ENCODE assay signal across 20 mouse cellular contexts in the genomic region with DNA sequence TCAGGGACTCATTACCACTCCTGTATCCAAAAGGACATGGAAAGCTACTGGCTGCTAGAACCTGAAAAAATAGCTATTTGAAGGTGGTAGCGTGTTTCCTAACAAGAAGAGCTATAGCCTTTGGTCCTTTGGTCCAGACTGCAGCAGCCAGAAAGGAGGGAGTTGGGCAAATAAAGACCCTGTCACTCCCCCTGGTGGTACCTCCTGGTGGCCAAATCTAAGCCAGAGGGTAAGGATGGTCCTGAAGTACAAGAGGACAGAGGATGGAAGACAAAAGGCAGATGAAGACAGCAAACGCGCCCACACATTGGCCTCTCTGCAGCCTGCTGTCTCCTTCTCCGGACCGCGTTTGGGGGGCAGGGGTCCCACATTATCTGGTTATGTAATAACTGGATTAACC.
A peak's percentile ranks its signal among the peaks of the same experiment; 100 is the strongest.
DNase-seq lines count a peak whose midpoint lies in the region; ATAC-seq and TF ChIP-seq lines count a peak whose summit lies in the region.
"Had no signal": no experiment of that assay in that cellular context is flagged by ENCODE, and none has a peak within 500 bp of the region (broad histone marks: within the 10 kb centered on the region; RNA-seq: fewer than 3 reads in every experiment).

No protein-coding gene starts in this region.

- H3K4me3 ChIP-seq in kidney, postnatal 0 days (replicated peaks; ENCODE audit: low read depth, low read length) = no peak overlapping the region
- H3K4me3 ChIP-seq in lung, postnatal 0 days (ENCODE audit: low read depth, low read length) = no peak overlapping the region
- H3K4me3 ChIP-seq: embryonic facial prominence, embryonic 10.5 days; heart, adult 2 months; heart, embryonic 15.5 days; kidney, embryonic 15.5 days; midbrain, embryonic 12.5 days; neural tube, embryonic 15.5 days had no signal

- H3K27ac ChIP-seq in kidney, postnatal 0 days = no peak overlapping the region
- no peak overlapping the region for H3K27ac ChIP-seq in lung, postnatal 0 days (ENCODE audit: low read length)
- H3K27ac ChIP-seq: embryonic facial prominence, embryonic 10.5 days; heart, adult 2 months; heart, embryonic 15.5 days; kidney, embryonic 15.5 days; midbrain, embryonic 12.5 days; neural tube, embryonic 15.5 days had no signal

- H3K4me2 ChIP-seq in kidney, postnatal 0 days (ENCODE audit: low read length) = no peak overlapping the region
- H3K4me2 ChIP-seq in lung, postnatal 0 days (replicated peaks; ENCODE audit: low read depth, low read length) = no peak overlapping the region
- H3K4me2 ChIP-seq: heart, embryonic 15.5 days; kidney, embryonic 15.5 days; midbrain, embryonic 12.5 days; neural tube, embryonic 15.5 days had no signal

- no peak overlapping the region for H3K9ac ChIP-seq in kidney, postnatal 0 days (ENCODE audit: low read depth, low read length)
- no peak overlapping the region for H3K9ac ChIP-seq in lung, postnatal 0 days (replicated peaks; ENCODE audit: low read depth)
- H3K9ac ChIP-seq: heart, embryonic 15.5 days; kidney, embryonic 15.5 days; midbrain, embryonic 12.5 days; neural tube, embryonic 15.5 days had no signal

- WGBS in kidney, postnatal 0 days = 78% methylated on average over 6 of the region's 6 CpGs
- 68% methylated on average over 6 of the region's 6 CpGs for WGBS in lung, postnatal 0 days

- TF ChIP-seq CTCF in kidney, postnatal 0 days (IDR thresholded peaks at IDR 0.05; ENCODE audit: low read depth) = peak; percentile 40; the same call in 1 of the 2 replicates
- TF ChIP-seq CTCF in lung, postnatal 0 days (IDR thresholded peaks at IDR 0.05) = peak; percentile 26

- H3K27me3 ChIP-seq in kidney, postnatal 0 days (ENCODE audit: insufficient read depth, low read length) = no peaks in the 10 kb centered on the region
- H3K27me3 ChIP-seq in lung, postnatal 0 days (replicated peaks; ENCODE audit: insufficient read depth, low read length) = no peaks in the 10 kb centered on the region
- H3K27me3 ChIP-seq: heart, embryonic 15.5 days; midbrain, embryonic 12.5 days; neural tube, embryonic 15.5 days had no signal

- peak; percentile 13 for DNase-seq in kidney, postnatal 0 days (ENCODE audit: low spot score)
- DNase-seq in kidney, adult 18-20 months = no peak
- no peak for DNase-seq in lung, postnatal 0 days (ENCODE audit: low spot score)
- no peak for DNase-seq in lung, adult 18-20 months
- DNase-seq in R1 (ENCODE audit: low read depth, low spot score) = peak; percentile 25
- DNase-seq in retina, postnatal 1 day = peak; percentile 65
- DNase-seq in right cerebral cortex, postnatal 36 days (ENCODE audit: low spot score in 2 of 2) = no peak
- DNase-seq: cerebellum, adult 8-10 months; gastrocnemius, postnatal 25 days; heart, adult 2 months; liver; lung, postnatal 10 days; right cerebral cortex, postnatal 25 days had no signal

- H3K9me3 ChIP-seq in kidney, postnatal 0 days (replicated peaks; ENCODE audit: low read length) = no peaks in the 10 kb centered on the region
- H3K9me3 ChIP-seq in lung, postnatal 0 days (ENCODE audit: low read length) = no peaks in the 10 kb centered on the region
- H3K9me3 ChIP-seq: embryonic facial prominence, embryonic 10.5 days; G1E; heart, embryonic 15.5 days; kidney, embryonic 15.5 days; midbrain, embryonic 12.5 days; neural tube, embryonic 15.5 days had no signal

- ATAC-seq in kidney, postnatal 0 days (replicated peaks; ENCODE audit: low FRiP score, low read depth) = no peak
- no peak for ATAC-seq in lung, postnatal 0 days
- ATAC-seq: inflammation-experienced regulatory T-cells, adult 6 months had no signal

- no peaks in the 10 kb centered on the region for H3K36me3 ChIP-seq in kidney, postnatal 0 days (ENCODE audit: insufficient read depth, low read length)
- H3K36me3 ChIP-seq in lung, postnatal 0 days (ENCODE audit: insufficient read depth, low read length) = no peaks in the 10 kb centered on the region
- H3K36me3 ChIP-seq: embryonic facial prominence, embryonic 10.5 days; G1E; heart, embryonic 15.5 days; kidney, embryonic 15.5 days; midbrain, embryonic 12.5 days; neural tube, embryonic 15.5 days had no signal

- no peaks in the 10 kb centered on the region for H3K4me1 ChIP-seq in kidney, postnatal 0 days (replicated peaks; ENCODE audit: insufficient read depth, low read length)
- H3K4me1 ChIP-seq in lung, postnatal 0 days (ENCODE audit: insufficient read depth, low read depth, low read length) = no peaks in the 10 kb centered on the region
- H3K4me1 ChIP-seq: embryonic facial prominence, embryonic 10.5 days; heart, embryonic 15.5 days; kidney, embryonic 15.5 days; midbrain, embryonic 12.5 days; neural tube, embryonic 15.5 days had no signal

- TF ChIP-seq EP300 in lung, postnatal 0 days (IDR thresholded peaks at IDR 0.05) = no peak

Comparison
In these comparisons a context has a peak if more than half of its experiments do, and no peak if none do; other contexts are left out.
1. DNase-seq: peak in kidney, postnatal 0 days (single experiment), R1 (single experiment) and retina, postnatal 1 day (single experiment); none in kidney, adult 18-20 months (single experiment), lung, postnatal 0 days (single experiment), lung, adult 18-20 months (0 of 2) and right cerebral cortex, postnatal 36 days (0 of 2).